Mouse (Mus musculus): ENCODE measurements around the gene Elovl3.
A peak's percentile ranks its signal among the peaks of the same experiment; 100 is the strongest.
"Not testable (repeated sequence)": the region's sequence is repeated elsewhere in the genome, so short reads cannot be mapped to it uniquely, and the experiment has no call there.

Gene Elovl3

GRCm38 (mm10) chr19:46131694-46132525 lies at the start of gene Elovl3:
Gene Elovl3 (plus strand): TSS chr19:46131897.
- DNase-seq (ENCODE audit: low spot score) = no peak

- no peak for DNase-seq (ENCODE audit: low spot score)
Measured at GRCm38 (mm10) chr19:46085185-46085584, 46.5 kb upstream of the Elovl3 start.

- DNase-seq (ENCODE audit: low spot score) = peak; percentile 74
Measured at GRCm38 (mm10) chr19:46086337-46086736, 45.4 kb upstream of the Elovl3 start.

GRCm38 (mm10) chr19:46087871-46088270 lies 43.8 kb upstream of the Elovl3 start:
- DNase-seq (ENCODE audit: low spot score) = no peak

GRCm38 (mm10) chr19:46091641-46092040 lies 40.1 kb upstream of the Elovl3 start:
- no peak for DNase-seq (ENCODE audit: low spot score)

- no peak for DNase-seq (ENCODE audit: low spot score)
Measured at GRCm38 (mm10) chr19:46094144-46094543, 37.6 kb upstream of the Elovl3 start.

- no peak for DNase-seq (ENCODE audit: low spot score)
Measured at GRCm38 (mm10) chr19:46095291-46095690, 36.4 kb upstream of the Elovl3 start.

GRCm38 (mm10) chr19:46096396-46096795 lies 35.3 kb upstream of the Elovl3 start:
- DNase-seq (ENCODE audit: low spot score) = no peak

- no peak for DNase-seq (ENCODE audit: low spot score)
Measured at GRCm38 (mm10) chr19:46099561-46099960, 32.1 kb upstream of the Elovl3 start.

GRCm38 (mm10) chr19:46103437-46104186 lies 28.1 kb upstream of the Elovl3 start:
- no peak for DNase-seq (ENCODE audit: low spot score)

GRCm38 (mm10) chr19:46104187-46104557 lies 27.5 kb upstream of the Elovl3 start:
- DNase-seq (ENCODE audit: low spot score) = no peak

GRCm38 (mm10) chr19:46110214-46110613 lies 21.5 kb upstream of the Elovl3 start:
- DNase-seq (ENCODE audit: low spot score) = no peak

- no peak for DNase-seq (ENCODE audit: low spot score)
Measured at GRCm38 (mm10) chr19:46110781-46111180, 20.9 kb upstream of the Elovl3 start.

- no peak for DNase-seq (ENCODE audit: low spot score)
Measured at GRCm38 (mm10) chr19:46114617-46115016, 17.1 kb upstream of the Elovl3 start.

- peak; percentile 7 for DNase-seq (ENCODE audit: low spot score)
Measured at GRCm38 (mm10) chr19:46119458-46119857, 12.2 kb upstream of the Elovl3 start.

GRCm38 (mm10) chr19:46120872-46121271 lies 10.8 kb upstream of the Elovl3 start:
- no peak for DNase-seq (ENCODE audit: low spot score)

GRCm38 (mm10) chr19:46123876-46124275 lies 7.8 kb upstream of the Elovl3 start:
- DNase-seq (ENCODE audit: low spot score) = no peak

- DNase-seq (ENCODE audit: low spot score) = no peak
Measured at GRCm38 (mm10) chr19:46124651-46125050, 7.0 kb upstream of the Elovl3 start.

GRCm38 (mm10) chr19:46126301-46126700 lies 5.4 kb upstream of the Elovl3 start:
- no peak for DNase-seq (ENCODE audit: low spot score)

- not testable (repeated sequence) for DNase-seq (ENCODE audit: low spot score)
Measured at GRCm38 (mm10) chr19:46129737-46130136, 2.0 kb upstream of the Elovl3 start.

GRCm38 (mm10) chr19:46131283-46131682 lies 414 bp upstream of the Elovl3 start:
- no peak for DNase-seq (ENCODE audit: low spot score)

GRCm38 (mm10) chr19:46132577-46132976 lies 880 bp downstream of the Elovl3 start:
- no peak for DNase-seq (ENCODE audit: low spot score)

GRCm38 (mm10) chr19:46135297-46135696 lies 3.6 kb downstream of the Elovl3 start:
- peak; percentile 80 for DNase-seq (ENCODE audit: low spot score)
